Mouse (Mus musculus): ENCODE results near the gene Hist3h2a.
"Not testable (repeated sequence)": the region's sequence is repeated elsewhere in the genome, so short reads cannot be mapped to it uniquely, and the experiment has no call there.

The Hist3h2a gene

DNA sequence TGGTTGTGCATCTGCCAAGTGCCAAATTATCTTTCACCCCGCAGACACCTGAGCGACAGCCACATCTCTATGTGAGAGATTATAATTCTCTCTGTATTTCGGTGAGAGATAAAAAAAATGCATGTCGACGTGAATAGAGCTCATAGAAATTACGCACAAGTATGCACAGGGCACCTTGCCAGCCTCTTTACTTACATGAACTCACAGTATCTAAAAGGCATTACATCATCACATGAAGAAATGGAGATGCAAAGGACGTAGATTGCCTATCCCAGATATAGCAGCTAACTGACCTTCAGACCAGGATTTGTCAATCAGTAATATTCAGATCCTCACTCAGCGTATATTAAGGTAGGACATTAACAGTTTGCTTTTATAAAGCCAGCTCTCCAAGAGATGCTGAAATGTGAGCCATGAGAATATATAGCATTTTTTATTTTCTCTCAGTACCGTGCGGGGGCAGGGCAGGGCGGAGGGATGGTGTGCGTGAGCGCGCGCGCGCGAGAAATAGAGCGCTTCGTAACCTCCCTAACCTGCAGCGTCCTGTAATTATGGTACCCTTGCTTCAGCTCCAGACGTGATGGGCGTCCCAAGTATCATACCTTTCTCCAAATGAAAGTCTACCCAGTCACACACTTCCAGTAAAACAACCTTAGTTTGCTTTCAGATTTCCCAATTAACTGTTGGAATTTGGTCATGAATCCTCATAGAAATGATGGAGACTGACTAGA is 6.5 kb upstream of the Hist3h2a start:
- no peak for DNase-seq

GRCm38 (mm10) chr11:58948542-58949479 is 5.7 kb upstream of the Hist3h2a start, which contains the start of gene Hist3h2ba:
Hist3h2ba (plus strand) TSS chr11:58948920.
- peak; percentile 48 to 71 for DNase-seq

DNA sequence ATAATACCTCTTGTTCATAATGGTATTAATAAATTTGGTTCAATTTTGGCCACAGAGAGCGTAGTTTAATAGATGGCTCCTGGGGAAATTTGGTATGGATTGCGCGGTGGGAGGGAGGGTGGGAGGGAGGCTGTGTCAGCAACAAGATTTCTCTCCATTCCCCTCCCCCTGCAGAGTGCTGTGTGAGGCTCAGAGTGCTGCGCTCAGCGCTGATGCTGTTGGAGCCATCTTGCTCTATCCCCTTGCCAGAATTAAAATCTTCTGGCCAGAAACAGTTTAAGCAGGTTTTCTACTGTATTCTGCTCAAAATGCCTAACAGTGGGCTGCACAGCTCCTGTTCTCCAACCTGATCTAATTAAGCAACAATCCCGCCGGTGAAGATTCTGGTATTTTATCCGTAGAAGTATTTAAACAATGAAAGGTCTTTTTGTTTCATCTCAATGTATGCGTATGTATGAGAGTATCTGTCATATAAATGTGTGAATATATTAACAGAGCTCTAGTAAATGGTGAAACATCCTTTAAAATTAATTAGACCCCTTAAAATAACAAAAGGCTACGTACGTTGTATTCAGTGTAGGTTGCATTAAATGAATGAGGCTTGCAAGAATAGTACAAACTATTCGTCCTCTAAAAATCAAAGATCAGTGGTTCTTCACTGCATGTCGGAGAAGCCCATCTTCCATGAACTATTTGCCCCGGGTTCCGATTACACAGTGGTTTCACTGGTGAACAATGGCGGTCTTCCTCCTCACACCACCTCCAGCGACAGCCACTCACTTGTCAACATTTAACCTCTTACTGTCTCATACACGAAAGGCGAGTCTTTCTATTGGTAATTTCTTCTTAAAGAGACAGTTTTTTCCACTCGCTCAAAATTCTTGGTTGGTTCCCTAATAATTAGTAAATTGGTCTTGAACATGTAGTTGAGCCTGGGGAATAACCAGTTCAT is 4.7 kb upstream of the Hist3h2a start:
- no peak for DNase-seq

DNA sequence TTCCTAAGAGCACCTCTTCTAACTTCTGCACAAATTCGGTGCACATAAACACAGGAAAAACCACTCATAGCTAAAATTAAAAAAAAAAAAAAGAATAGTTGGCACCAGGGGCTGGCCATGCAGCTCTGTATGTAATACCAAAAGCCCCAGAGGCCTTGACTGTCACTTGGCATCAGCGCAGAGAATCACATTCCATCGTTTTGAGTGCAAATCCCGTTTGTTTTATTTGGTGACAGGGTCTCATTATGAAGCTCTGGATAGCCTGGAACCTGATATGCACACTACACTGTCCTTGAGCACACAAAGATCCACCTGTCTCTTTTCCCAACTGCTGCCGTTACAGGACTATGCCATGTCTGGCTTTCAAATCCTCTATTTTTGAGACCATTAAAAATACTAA is 3.3 kb upstream of the Hist3h2a start:
- no peak for DNase-seq

GRCm38 (mm10) chr11:58953351-58954169 is 925 bp upstream of the Hist3h2a start:
- DNase-seq: peak; percentile 39 to 49

DNA sequence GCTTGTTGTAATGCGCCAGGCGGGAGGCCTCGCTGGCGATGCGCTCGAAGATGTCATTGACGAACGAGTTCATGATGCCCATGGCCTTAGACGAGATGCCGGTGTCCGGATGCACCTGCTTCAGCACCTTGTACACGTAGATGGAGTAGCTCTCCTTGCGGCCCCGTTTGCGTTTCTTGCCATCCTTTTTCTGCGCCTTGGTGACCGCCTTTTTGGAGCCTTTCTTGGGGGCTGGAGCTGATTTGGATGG is 390 bp upstream of the Hist3h2a start:
- DNase-seq: not testable (repeated sequence)

DNA sequence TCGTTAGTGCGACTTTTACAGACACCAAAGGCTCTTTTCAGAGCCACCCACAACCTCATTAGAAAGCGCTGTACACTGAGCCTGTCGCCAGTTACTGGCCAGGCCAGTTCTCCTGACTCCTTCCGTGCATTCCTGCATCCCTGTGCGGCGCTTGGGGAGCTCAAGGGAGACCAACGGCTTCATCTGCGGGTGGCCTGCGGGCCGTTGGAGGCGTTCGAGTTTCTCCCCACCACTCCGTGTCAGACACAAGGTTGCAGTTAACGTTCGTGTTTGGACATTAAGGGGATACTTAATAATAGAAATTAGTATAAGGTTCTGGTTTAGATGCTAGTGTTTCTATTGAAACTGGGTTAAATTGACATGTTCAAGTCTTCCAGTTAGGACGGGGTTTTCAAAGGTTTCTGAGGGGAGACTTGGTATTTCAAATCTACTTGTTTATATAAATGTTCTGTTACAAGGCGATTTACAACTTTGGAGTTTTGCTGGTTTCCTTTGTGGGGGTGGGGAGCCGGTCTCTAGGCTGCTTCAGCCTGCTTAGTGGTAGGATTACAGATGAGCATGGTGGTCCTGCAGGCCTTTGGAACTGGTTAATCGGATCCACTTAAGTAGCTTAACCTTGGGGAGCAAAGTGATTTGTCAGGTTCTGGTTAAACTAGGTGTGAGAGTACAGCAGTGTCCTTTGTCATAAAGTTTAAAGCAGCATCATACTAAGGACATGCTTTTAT is 820 bp downstream of the Hist3h2a start:
- DNase-seq: no peak

GRCm38 (mm10) chr11:58955868-58956257 is 1.4 kb downstream of the Hist3h2a start:
- DNase-seq: no peak

- no peak for DNase-seq
Measured at GRCm38 (mm10) chr11:58957226-58957914, 2.9 kb downstream of the Hist3h2a start.

- no peak for DNase-seq
Measured at GRCm38 (mm10) chr11:58958536-58958935, 4.1 kb downstream of the Hist3h2a start.

GRCm38 (mm10) chr11:58959186-58959825 is 4.8 kb downstream of the Hist3h2a start:
- no peak for DNase-seq

GRCm38 (mm10) chr11:58959921-58960465 is 5.5 kb downstream of the Hist3h2a start:
- DNase-seq: peak in 1 of 2 experiments; percentile 70

DNA sequence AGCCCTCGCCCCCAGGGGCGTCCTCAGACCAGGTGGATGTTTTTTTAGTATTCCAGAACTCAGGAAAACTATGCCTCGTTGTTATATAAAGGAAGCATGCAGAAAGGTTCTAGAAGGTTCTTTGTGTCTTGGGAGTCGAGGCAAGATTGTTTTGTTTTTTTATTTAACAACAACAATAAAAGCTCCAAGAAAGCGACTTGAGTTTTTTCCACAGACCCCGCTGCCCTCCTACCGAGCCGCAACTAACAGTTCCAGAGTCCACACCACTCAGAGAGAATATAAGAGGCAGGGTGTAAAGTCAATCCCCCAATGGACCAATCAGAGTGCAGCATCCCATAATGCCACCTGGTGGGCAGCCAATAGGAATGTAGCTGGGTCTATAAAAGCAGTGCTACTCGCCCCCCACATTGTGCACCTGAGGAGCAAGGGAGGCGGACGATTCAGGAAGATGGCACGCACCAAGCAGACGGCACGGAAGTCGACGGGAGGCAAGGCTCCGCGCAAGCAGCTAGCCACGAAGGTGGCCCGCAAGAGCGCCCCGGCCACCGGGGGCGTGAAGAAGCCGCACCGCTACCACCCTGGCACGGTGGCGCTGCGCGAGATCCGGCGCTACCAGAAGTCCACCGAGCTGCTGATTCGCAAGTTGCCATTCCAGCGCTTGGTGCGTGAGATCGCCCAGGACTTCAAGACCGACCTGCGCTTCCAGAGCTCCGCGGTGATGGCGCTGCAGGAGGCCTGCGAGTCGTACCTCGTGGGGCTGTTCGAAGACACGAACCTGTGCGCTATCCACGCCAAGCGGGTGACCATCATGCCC is 7.1 kb downstream of the Hist3h2a start:
- no peak for DNase-seq

DNA sequence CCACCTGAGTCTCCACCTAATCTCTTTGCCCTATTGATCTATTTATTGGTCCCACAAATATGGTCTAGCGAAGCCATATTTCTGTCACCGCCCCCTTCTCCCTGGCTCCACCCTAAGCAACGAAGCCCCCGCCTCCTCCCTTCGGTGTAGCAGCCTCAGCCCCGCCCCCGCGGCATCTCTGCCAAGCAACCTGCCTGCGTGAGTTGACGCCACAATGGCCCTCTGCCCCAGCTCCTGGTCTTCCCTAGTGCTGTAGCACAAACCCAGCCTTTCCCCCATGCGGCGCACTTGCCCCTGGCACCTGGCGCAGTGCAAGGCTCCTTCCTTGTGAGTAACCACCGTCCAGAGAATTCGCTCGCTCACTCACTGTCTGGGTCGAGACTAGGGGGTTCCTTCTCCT is 9.1 kb downstream of the Hist3h2a start:
- DNase-seq: no peak

GRCm38 (mm10) chr11:58964216-58964615 is 9.7 kb downstream of the Hist3h2a start:
- DNase-seq: no peak

DNA sequence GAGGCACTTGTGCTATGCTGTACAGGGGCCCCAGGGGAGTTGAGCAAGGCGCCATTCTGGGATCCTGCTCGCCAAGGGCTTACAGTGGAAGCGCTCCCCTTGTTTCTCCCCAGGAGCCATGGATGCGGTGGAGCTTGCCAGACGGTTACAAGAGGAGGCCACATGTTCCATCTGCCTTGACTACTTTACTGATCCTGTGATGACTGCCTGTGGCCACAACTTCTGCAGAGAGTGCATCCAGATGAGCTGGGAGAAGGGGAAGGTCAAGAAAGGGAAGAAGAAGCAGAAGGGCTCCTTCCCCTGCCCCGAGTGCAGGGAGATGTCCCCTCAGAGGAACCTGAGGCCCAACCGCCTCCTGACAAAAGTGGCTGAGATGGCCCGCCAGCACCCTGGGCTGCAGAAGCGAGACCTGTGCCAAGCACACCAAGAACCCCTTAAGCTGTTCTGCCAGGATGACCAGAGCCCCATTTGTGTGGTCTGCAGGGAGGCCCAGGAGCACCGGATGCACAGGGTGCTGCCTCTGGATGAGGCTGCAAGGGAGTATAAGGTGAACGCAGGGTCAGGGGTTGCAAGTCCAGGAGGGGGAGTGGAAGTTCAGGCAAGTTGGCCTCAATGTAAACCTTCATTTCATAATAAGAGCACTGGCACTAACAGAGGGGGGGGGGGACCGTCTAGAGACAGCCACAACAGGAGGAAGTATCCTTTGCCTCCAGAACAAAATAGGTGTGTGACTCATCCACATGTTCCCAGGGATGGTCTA is 10.7 kb downstream of the Hist3h2a start:
- no peak for DNase-seq

GRCm38 (mm10) chr11:58967346-58967745 is 12.9 kb downstream of the Hist3h2a start:
- DNase-seq: no peak

DNA sequence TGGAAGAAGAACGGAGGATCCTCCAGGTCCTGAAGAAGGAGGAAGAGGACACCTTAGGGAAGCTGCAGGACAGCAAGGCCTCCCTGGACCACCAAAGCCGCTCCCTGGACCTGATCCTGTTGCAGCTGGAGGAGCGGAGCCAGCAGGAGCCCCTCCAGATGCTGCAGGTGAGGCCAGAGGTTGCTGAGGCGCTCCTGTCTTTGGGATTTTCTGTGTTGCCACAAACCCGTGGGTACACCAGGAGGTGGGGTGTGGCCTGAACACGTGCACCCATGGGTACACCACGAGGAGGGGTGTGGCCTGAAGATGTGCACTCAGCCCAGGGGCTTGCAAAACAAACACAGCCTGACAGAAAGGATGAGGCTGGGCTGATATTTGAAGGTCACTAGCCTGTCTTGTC is 14.1 kb downstream of the Hist3h2a start:
- DNase-seq: no peak
